Mouse (Mus musculus): ENCODE results near the gene Fezf1. TPM values are rescaled to one million over a fixed set of nuclear protein-coding genes. Genes with fewer than 3 reads are reported as not detected.
A peak's percentile ranks its signal among the peaks of the same experiment; 100 is the strongest.

Gene Fezf1
- polyA plus RNA-seq, 1 experiment from 2014 or later, result not detected

GRCm38 (mm10) chr6:23260738-23261050 is 12.5 kb upstream of the Fezf1 start:
- Histone ChIP-seq H3K27me3 (ENCODE audit: control insufficient read depth, insufficient read depth, low read length) (peaks cover 64% of the 10 kb centered on the region), H3K27ac (ENCODE audit: low read depth, low read length) (no peak overlapping the region), H3K4me1 (ENCODE audit: control insufficient read depth, insufficient read depth, low read length) (0 out of 2 replicates have a peak, but pooled peaks cover 2% of the 10 kb centered on the region), H3K9ac (ENCODE audit: low read length) (no peak overlapping the region), H3K9me3 (ENCODE audit: control insufficient read depth, low read length) (no peaks in the 10 kb centered on the region), H3K4me3 (ENCODE audit: low read depth, low read length) (no peak overlapping the region), H3K4me2 (ENCODE audit: low read depth) (peak overlapping the region; percentile 7; the same call in 1 of the 2 replicates), H3K36me3 (ENCODE audit: control insufficient read depth, insufficient read depth, low read length) (no peaks in the 10 kb centered on the region)
- 1% methylated on average over 9 of the region's 9 CpGs for WGBS
- no peak for DNase-seq (ENCODE audit: low spot score)
- no peak; the same call in 1 of the 2 replicates for ATAC-seq (ENCODE audit: insufficient read depth, low FRiP score, low TSS enrichment)

GRCm38 (mm10) chr6:23260016-23260737 is 12.0 kb upstream of the Fezf1 start:
- Histone ChIP-seq H3K4me1 (ENCODE audit: control insufficient read depth, insufficient read depth, low read length) (0 out of 2 replicates have a peak, but pooled peaks cover 2% of the 10 kb centered on the region), H3K27ac (ENCODE audit: low read depth, low read length) (no peak overlapping the region), H3K9me3 (ENCODE audit: control insufficient read depth, low read length) (no peaks in the 10 kb centered on the region), H3K4me3 (ENCODE audit: low read depth, low read length) (no peak overlapping the region), H3K36me3 (ENCODE audit: control insufficient read depth, insufficient read depth, low read length) (no peaks in the 10 kb centered on the region), H3K4me2 (ENCODE audit: low read depth) (peak overlapping the region; percentile 7; the same call in 1 of the 2 replicates), H3K9ac (ENCODE audit: low read length) (no peak overlapping the region), H3K27me3 (ENCODE audit: control insufficient read depth, insufficient read depth, low read length) (peaks cover 69% of the 10 kb centered on the region)
- 2% methylated on average over 33 of the region's 36 CpGs for WGBS
- DNase-seq (ENCODE audit: low spot score) (no peak), ATAC-seq (ENCODE audit: insufficient read depth, low FRiP score, low TSS enrichment) (no peak)

- no peak for DNase-seq (ENCODE audit: low spot score)
- H3K9me3 ChIP-seq (ENCODE audit: control insufficient read depth, low read length), result no peaks in the 10 kb centered on the region
- H3K27ac ChIP-seq (ENCODE audit: low read depth, low read length), result no peak overlapping the region
- 0 out of 2 replicates have a peak, but pooled peaks cover 2% of the 10 kb centered on the region for H3K4me1 ChIP-seq (ENCODE audit: control insufficient read depth, insufficient read depth, low read length)
- no peak overlapping the region for H3K9ac ChIP-seq (ENCODE audit: low read length)
- H3K36me3 ChIP-seq (ENCODE audit: control insufficient read depth, insufficient read depth, low read length), result no peaks in the 10 kb centered on the region
- peaks cover 88% of the 10 kb centered on the region for H3K27me3 ChIP-seq (ENCODE audit: control insufficient read depth, insufficient read depth, low read length)
- H3K4me3 ChIP-seq (ENCODE audit: low read depth, low read length), result no peak overlapping the region
- no peak for ATAC-seq (ENCODE audit: insufficient read depth, low FRiP score, low TSS enrichment)
- 5% methylated on average over 3 of the region's 3 CpGs for WGBS
- no peak overlapping the region for H3K4me2 ChIP-seq (ENCODE audit: low read depth)
Observed at GRCm38 (mm10) chr6:23257981-23258380, 9.8 kb upstream of the Fezf1 start.

- no peak overlapping the region for H3K27ac ChIP-seq (ENCODE audit: low read depth, low read length)
- H3K9me3 ChIP-seq (ENCODE audit: control insufficient read depth, low read length), result no peaks in the 10 kb centered on the region
- H3K9ac ChIP-seq (ENCODE audit: low read length), result no peak overlapping the region
- DNase-seq (ENCODE audit: low spot score) (no peak), ATAC-seq (ENCODE audit: insufficient read depth, low FRiP score, low TSS enrichment) (no peak)
- peaks cover 91% of the 10 kb centered on the region for H3K27me3 ChIP-seq (ENCODE audit: control insufficient read depth, insufficient read depth, low read length)
- H3K4me1 ChIP-seq (ENCODE audit: control insufficient read depth, insufficient read depth, low read length), result 0 out of 2 replicates have a peak, but pooled peaks cover 1% of the 10 kb centered on the region
- no peaks in the 10 kb centered on the region for H3K36me3 ChIP-seq (ENCODE audit: control insufficient read depth, insufficient read depth, low read length)
- no peak overlapping the region for H3K4me2 ChIP-seq (ENCODE audit: low read depth)
- no peak overlapping the region for H3K4me3 ChIP-seq (ENCODE audit: low read depth, low read length)
- WGBS, result under 1% methylated on average over 8 of the region's 8 CpGs
Observed at GRCm38 (mm10) chr6:23255161-23255560, 7.0 kb upstream of the Fezf1 start.

- Histone ChIP-seq H3K4me3 (ENCODE audit: low read depth, low read length) (no peak overlapping the region), H3K9ac (ENCODE audit: low read length) (no peak overlapping the region), H3K27ac (ENCODE audit: low read depth, low read length) (no peak overlapping the region), H3K27me3 (ENCODE audit: control insufficient read depth, insufficient read depth, low read length) (peaks cover 91% of the 10 kb centered on the region), H3K4me1 (ENCODE audit: control insufficient read depth, insufficient read depth, low read length) (no peaks in the 10 kb centered on the region), H3K36me3 (ENCODE audit: control insufficient read depth, insufficient read depth, low read length) (no peaks in the 10 kb centered on the region), H3K9me3 (ENCODE audit: control insufficient read depth, low read length) (no peaks in the 10 kb centered on the region), H3K4me2 (ENCODE audit: low read depth) (no peak overlapping the region)
- 1% methylated on average over 11 of the region's 11 CpGs for WGBS
- no peak for ATAC-seq (ENCODE audit: insufficient read depth, low FRiP score, low TSS enrichment)
- peak; percentile 43 for DNase-seq (ENCODE audit: low spot score)
Observed at GRCm38 (mm10) chr6:23254644-23255043, 6.5 kb upstream of the Fezf1 start.

- peak overlapping the region; percentile 17; the same call in 1 of the 2 replicates for H3K4me2 ChIP-seq (ENCODE audit: low read depth)
- no peak overlapping the region for H3K27ac ChIP-seq (ENCODE audit: low read depth, low read length)
- H3K9me3 ChIP-seq (ENCODE audit: control insufficient read depth, low read length), result no peaks in the 10 kb centered on the region
- H3K27me3 ChIP-seq (ENCODE audit: control insufficient read depth, insufficient read depth, low read length), result peaks cover 91% of the 10 kb centered on the region
- ATAC-seq (ENCODE audit: insufficient read depth, low FRiP score, low TSS enrichment), result 0 out of 2 replicates have a peak, but pooled peaks have one; percentile 25
- H3K36me3 ChIP-seq (ENCODE audit: control insufficient read depth, insufficient read depth, low read length), result no peaks in the 10 kb centered on the region
- no peak overlapping the region for H3K4me3 ChIP-seq (ENCODE audit: low read depth, low read length)
- WGBS, result under 1% methylated on average over 40 of the region's 43 CpGs
- H3K9ac ChIP-seq (ENCODE audit: low read length), result no peak overlapping the region
- peak; percentile 69 for DNase-seq (ENCODE audit: low spot score)
- H3K4me1 ChIP-seq (ENCODE audit: control insufficient read depth, insufficient read depth, low read length), result 0 out of 2 replicates have a peak, but pooled peaks cover 1% of the 10 kb centered on the region
Observed at GRCm38 (mm10) chr6:23253353-23254311, 5.5 kb upstream of the Fezf1 start.

GRCm38 (mm10) chr6:23252196-23253135 is 4.3 kb upstream of the Fezf1 start:
- H3K9ac ChIP-seq (ENCODE audit: low read length), result no peak overlapping the region

GRCm38 (mm10) chr6:23251431-23251830 is 3.3 kb upstream of the Fezf1 start:
- no peak overlapping the region for H3K9ac ChIP-seq (ENCODE audit: low read length)

More at GRCm38 (mm10) chr6:23252196-23253135, 4.3 kb upstream of the Fezf1 start:
- no peak for ATAC-seq (ENCODE audit: insufficient read depth, low FRiP score, low TSS enrichment)
- Histone ChIP-seq H3K36me3 (ENCODE audit: control insufficient read depth, insufficient read depth, low read length) (no peaks in the 10 kb centered on the region), H3K27me3 (ENCODE audit: control insufficient read depth, insufficient read depth, low read length) (peaks cover 91% of the 10 kb centered on the region), H3K4me3 (ENCODE audit: low read depth, low read length) (no peak overlapping the region), H3K9me3 (ENCODE audit: control insufficient read depth, low read length) (no peaks in the 10 kb centered on the region), H3K27ac (ENCODE audit: low read depth, low read length) (no peak overlapping the region), H3K4me2 (ENCODE audit: low read depth) (no peak overlapping the region), H3K4me1 (ENCODE audit: control insufficient read depth, insufficient read depth, low read length) (0 out of 2 replicates have a peak, but pooled peaks cover 4% of the 10 kb centered on the region)
- peak; percentile 56 for DNase-seq (ENCODE audit: low spot score)
- WGBS, result 2% methylated on average over 20 of the region's 20 CpGs

More at GRCm38 (mm10) chr6:23251431-23251830, 3.3 kb upstream of the Fezf1 start:
- 4% methylated on average over 3 of the region's 3 CpGs for WGBS
- 0 out of 2 replicates have a peak, but pooled peaks cover 4% of the 10 kb centered on the region for H3K4me1 ChIP-seq (ENCODE audit: control insufficient read depth, insufficient read depth, low read length)
- ATAC-seq (ENCODE audit: insufficient read depth, low FRiP score, low TSS enrichment) (no peak), DNase-seq (ENCODE audit: low spot score) (no peak)
- peaks cover 91% of the 10 kb centered on the region for H3K27me3 ChIP-seq (ENCODE audit: control insufficient read depth, insufficient read depth, low read length)
- H3K4me2 ChIP-seq (ENCODE audit: low read depth), result no peak overlapping the region
- H3K9me3 ChIP-seq (ENCODE audit: control insufficient read depth, low read length), result no peaks in the 10 kb centered on the region
- H3K36me3 ChIP-seq (ENCODE audit: control insufficient read depth, insufficient read depth, low read length), result no peaks in the 10 kb centered on the region
- H3K4me3 ChIP-seq (ENCODE audit: low read depth, low read length), result no peak overlapping the region
- no peak overlapping the region for H3K27ac ChIP-seq (ENCODE audit: low read depth, low read length)
